Mouse (Mus musculus) liver, embryonic 14.5 days (tissue): Measurements from ENCODE around the gene Fgfrl1. TPM values are rescaled to one million over a fixed set of nuclear protein-coding genes. Genes with fewer than 3 reads are reported as not detected.

Experiments used
- ATAC-seq: fragments of 200-750 bp; cut with Nextera tagmentation; 2 replicates; pipeline ENCODE4 v1.8.0; 2017; ENCODE audit warnings: moderate number of reproducible peaks, mild to moderate bottlenecking, moderate library complexity; ENCODE audit not compliant: insufficient read depth
- DNase-seq, 3 experiments: peaks; one replicate each; pipeline ENCODE4 v3.0.0-alpha.2; 2012 to 2013; ENCODE audit warnings: low read depth in 3 of 3, low spot score in 3 of 3
- H3K27ac ChIP-seq: fragments of 300-500 bp; sonication (generic); 2 replicates; pipeline ENCODE4 v1.5.1; 2014; ENCODE audit warnings: moderate library complexity, mild to moderate bottlenecking, control low read depth, inconsistent platforms
- H3K27me3 ChIP-seq: fragments of 300-500 bp; sonication (generic); 2 replicates; pipeline ENCODE4 v1.6.1; 2014; ENCODE audit warnings: mild to moderate bottlenecking, low read length, moderate library complexity; ENCODE audit not compliant: control insufficient read depth, insufficient read depth
- H3K36me3 ChIP-seq: fragments of 300-500 bp; sonication (generic); replicated peaks from 2 replicates; pipeline ENCODE4 v1.6.1; 2014; ENCODE audit warnings: low read depth; ENCODE audit not compliant: control insufficient read depth, insufficient read depth
- H3K4me1 ChIP-seq, 2 experiments: fragments of 200-500 bp in 1 of 2; fragments of 300-500 bp in 1 of 2; sonication (generic) in 1 of 2; replicated peaks; 2 replicates each; pipeline ENCODE4 v1.6.1; 2012 to 2014; ENCODE audit warnings: antibody characterized with exemption in 1 of 2, inconsistent platforms in 1 of 2, low read length in 1 of 2; ENCODE audit not compliant: control insufficient read depth in 2 of 2, insufficient read depth in 2 of 2
- H3K4me2 ChIP-seq: fragments of 300-500 bp; sonication (generic); 2 replicates; pipeline ENCODE4 v1.6.1; 2014; ENCODE audit warnings: low read depth, mild to moderate bottlenecking, control low read depth, moderate library complexity
- H3K4me3 ChIP-seq, 2 experiments: fragments of 200-500 bp in 1 of 2; fragments of 300-500 bp in 1 of 2; sonication (generic) in 1 of 2; 2 replicates each; pipeline ENCODE4 v1.5.1; 2012 to 2014; ENCODE audit warnings: low read depth in 2 of 2, low read length in 2 of 2, mild to moderate bottlenecking in 2 of 2, control low read depth in 1 of 2, inconsistent platforms in 1 of 2, moderate library complexity in 1 of 2; ENCODE audit not compliant: insufficient read depth in 1 of 2
- H3K9ac ChIP-seq: fragments of 300-500 bp; sonication (generic); replicated peaks from 2 replicates; pipeline ENCODE4 v1.6.1; 2014; ENCODE audit warnings: mild to moderate bottlenecking, control low read depth, moderate library complexity
- H3K9me3 ChIP-seq: fragments of 300-500 bp; sonication (generic); 2 replicates; pipeline ENCODE4 v1.6.1; 2016; ENCODE audit warnings: low read length, mixed read lengths; ENCODE audit not compliant: control insufficient read depth
- CTCF ChIP-seq: IDR thresholded peaks from 2 replicates; pipeline ENCODE4 v1.5.1; 2016; ENCODE audit warnings: antibody characterized with exemption, low read depth, control low read depth
- EP300 ChIP-seq: IDR thresholded peaks from 2 replicates; pipeline ENCODE4 v1.6.1; 2016; ENCODE audit warnings: antibody characterized with exemption, low read depth
- WGBS: fragments of 180-500 bp; shearing (Covaris S2); extraction: QIAGEN DNeasy Blood & Tissue Kit; methylation state at CpG from one replicate; pipeline ENCODE4 v1.1.7; 2014; ENCODE audit not compliant: insufficient replicate concordance; 5-methylcytosine and 5-hydroxymethylcytosine counted together
- polyA plus RNA-seq, 2 experiments: library from polyadenylated mRNA; depleted of rRNA in 1 of 2; stranded (reverse) in 1 of 2; unstranded in 1 of 2; fragments of >200 nt; fragmentation: Nextera tagmentation in 1 of 2; extraction: Ambion mirVana in 1 of 2; gene quantifications; 2 replicates each; pipeline versions ENCODE4 v1.2.1 to v1.2.3; 2012 to 2014

Fgfrl1 gene
- polyA plus RNA-seq, 2 experiments, result 5.9 to 11.0 TPM

DNA sequence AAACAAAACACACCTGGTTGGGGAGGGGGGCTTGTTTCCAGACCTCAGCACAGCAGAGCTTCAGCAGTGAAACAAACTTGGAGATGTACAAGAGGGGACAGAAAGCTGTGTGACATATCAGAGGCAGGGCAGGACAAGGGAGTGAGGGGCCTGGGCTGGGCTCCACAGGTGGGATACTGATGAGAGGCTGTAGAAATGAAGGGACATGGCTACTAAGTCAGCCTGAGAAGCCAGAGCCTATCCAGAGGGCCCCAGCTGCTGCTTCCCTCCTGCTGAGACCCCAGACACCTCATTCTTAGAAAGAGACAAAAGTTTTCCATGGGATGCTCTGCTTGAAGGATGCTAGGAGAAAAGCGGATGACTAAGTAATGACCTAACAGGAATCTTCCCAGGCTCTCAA is 33.6 kb upstream of the Fgfrl1 start:
- no peak for ATAC-seq
- WGBS, result 73% methylated on average over 1 of the region's 1 CpGs

DNA sequence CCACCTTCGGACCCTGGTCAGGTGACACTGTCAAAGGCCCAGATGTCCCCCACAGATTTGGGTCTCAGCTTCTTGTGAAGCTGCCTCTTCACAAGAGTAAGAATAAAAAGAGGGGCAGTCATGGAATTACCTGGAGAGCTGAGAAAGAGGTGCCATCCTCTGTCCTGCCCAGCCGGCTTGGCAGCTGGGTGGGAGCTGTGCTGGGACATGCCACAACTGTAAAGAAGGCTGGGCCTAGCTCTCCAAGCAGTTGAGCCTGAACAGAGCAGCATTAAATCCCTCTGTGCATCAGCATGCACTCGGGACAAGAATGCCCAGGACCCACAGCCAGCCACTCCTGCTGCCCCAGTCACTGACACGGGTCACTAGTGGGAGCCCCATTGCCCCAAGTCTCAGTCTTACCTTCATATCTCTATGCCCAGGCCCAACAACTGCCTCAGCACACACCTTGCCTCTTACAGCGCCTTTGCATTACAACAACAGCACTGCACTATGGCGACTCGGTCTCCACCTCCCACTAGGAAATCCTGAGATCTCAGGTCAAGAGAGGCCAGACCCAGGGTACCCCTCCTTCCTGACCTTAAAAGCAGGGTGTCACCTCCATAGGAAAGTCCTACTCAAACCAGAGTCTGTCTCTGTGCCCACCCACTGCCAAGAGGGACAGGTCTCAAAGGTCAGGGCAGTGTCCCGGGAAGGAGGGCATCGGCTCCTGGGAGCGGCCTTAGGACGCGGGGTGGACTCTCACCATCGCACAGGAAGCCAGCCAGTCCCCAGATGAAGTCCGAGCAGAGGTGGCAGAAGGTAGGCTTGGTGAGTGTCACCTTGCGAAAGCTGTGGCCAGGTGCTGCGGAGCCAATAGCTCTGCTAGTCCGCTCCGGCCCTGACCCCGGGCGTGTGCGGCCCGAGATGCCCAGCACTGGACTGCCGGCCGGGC is 32.2 kb upstream of the Fgfrl1 start, which contains the start of gene Idua:
Idua (plus strand) TSS at position 634 of the 934 bp plus-strand sequence.
- 7% methylated on average over 24 of the region's 24 CpGs for WGBS
- Histone ChIP-seq H3K9me3 (no peaks in the 10 kb centered on the region), H3K4me3 (peak within 1 kb of the TSS; percentile 77 to 83), H3K4me1 (peaks cover 0 to 12% of the 10 kb centered on the region in 2 experiments; a peak in 3 of 4 replicates), H3K36me3 (no peaks in the 10 kb centered on the region; the same call in none of the 2 replicates), H3K27me3 (peaks cover 2% of the 10 kb centered on the region; the same call in 1 of the 2 replicates), H3K27ac (peak within 1 kb of the TSS; percentile 41), H3K9ac (peak within 1 kb of the TSS; percentile 84), H3K4me2 (peak within 1 kb of the TSS; percentile 80)
- TF ChIP-seq EP300, result no peak
- TF ChIP-seq CTCF, result no peak
- ATAC-seq (peak; percentile 64), DNase-seq (no peak)

More for the DNA sequence above, 33.6 kb upstream of the Fgfrl1 start:
- Histone ChIP-seq H3K9me3 (no peaks in the 10 kb centered on the region), H3K4me3 (no peak overlapping the region), H3K9ac (no peak overlapping the region), H3K4me2 (no peak overlapping the region), H3K27ac (no peak overlapping the region), H3K36me3 (no peaks in the 10 kb centered on the region; the same call in none of the 2 replicates), H3K27me3 (peaks cover 2% of the 10 kb centered on the region; the same call in 1 of the 2 replicates), H3K4me1 (peaks cover 0 to 12% of the 10 kb centered on the region in 2 experiments; a peak in 3 of 4 replicates)
- no peak for DNase-seq
- no peak for TF ChIP-seq CTCF
- TF ChIP-seq EP300, result no peak

DNA sequence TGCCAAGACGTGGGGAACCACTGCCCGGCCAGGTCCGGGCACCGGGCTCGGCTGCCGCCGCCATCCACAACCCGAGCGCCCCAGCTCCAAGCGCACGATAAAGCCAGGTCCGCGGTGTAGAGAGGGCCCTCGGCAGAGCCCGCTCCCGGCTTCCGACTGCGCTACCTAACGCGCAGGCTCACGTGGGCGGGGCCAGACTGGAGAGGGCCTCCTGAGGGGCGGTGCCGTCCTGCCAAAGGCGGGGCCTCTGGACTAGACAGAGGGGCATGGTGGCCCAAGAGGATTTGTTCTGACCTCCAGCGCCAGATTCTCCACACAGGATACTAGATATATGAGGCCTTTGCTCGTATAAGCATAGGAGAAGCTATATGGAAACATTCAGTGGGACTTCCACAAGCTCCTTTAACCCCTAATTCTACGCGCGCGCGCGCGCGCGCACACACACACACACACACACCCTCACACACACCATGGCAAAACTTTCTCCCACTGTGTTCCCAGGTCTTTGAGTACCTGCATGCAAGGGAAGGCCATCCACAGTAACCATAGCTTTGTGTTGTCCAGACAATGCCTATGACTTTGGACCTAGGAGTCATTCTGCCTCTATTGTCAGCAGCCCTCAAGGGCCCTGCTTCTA is 31.4 kb upstream of the Fgfrl1 start:
- Histone ChIP-seq H3K27ac (peak overlapping the region; percentile 41), H3K36me3 (no peaks in the 10 kb centered on the region; the same call in 1 of the 2 replicates), H3K9me3 (no peaks in the 10 kb centered on the region), H3K27me3 (peaks cover 2% of the 10 kb centered on the region; the same call in 1 of the 2 replicates), H3K4me2 (peak overlapping the region; percentile 80), H3K4me1 (peaks cover 0 to 12% of the 10 kb centered on the region in 2 experiments; a peak in 3 of 4 replicates), H3K4me3 (peak overlapping the region; percentile 77 to 83), H3K9ac (peak overlapping the region; percentile 84)
- no peak for TF ChIP-seq CTCF
- ATAC-seq, result peak; percentile 99
- peak; percentile 82 to 86 (median 84) for DNase-seq
- WGBS, result 17% methylated on average over 35 of the region's 36 CpGs

DNA sequence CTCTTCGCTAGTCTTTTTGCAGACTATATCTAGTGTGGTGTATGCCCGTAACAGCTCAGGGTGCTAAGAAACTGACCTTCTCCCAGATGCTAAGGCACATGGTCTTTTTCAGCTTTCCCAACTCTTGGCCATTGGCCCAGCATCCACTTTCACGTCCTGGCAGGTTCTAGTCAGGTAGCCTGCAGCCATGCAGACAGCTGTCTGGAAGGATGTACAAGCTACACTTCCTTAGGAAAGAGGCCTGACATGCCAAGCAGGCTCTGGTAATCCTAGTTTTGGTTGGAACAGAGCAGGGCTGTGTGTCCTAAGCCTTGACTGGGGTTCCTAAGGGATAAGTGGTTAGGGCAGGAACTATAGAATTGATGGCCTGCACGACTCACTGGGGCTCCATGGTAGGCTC is 29.4 kb upstream of the Fgfrl1 start:
- no peak for TF ChIP-seq EP300
- TF ChIP-seq CTCF, result no peak
- Histone ChIP-seq H3K4me1 (peaks cover 0 to 12% of the 10 kb centered on the region in 2 experiments; a peak in 3 of 4 replicates), H3K4me3 (no peak overlapping the region), H3K27ac (no peak overlapping the region), H3K9me3 (no peaks in the 10 kb centered on the region), H3K27me3 (peaks cover 2% of the 10 kb centered on the region; the same call in 1 of the 2 replicates), H3K9ac (no peak overlapping the region), H3K36me3 (no peaks in the 10 kb centered on the region), H3K4me2 (no peak overlapping the region)
- DNase-seq (no peak), ATAC-seq (no peak)
- WGBS, result 65% methylated on average over 4 of the region's 4 CpGs
